Mouse (Mus musculus): ENCODE measurements around the gene Atp6v0c.

- TF ChIP-seq CTCF (IDR thresholded peaks at IDR 0.05; ENCODE audit: low read depth) = no peak
- no peak for TF ChIP-seq EP300 (optimal IDR thresholded peaks at IDR 0.05)
Observed at GRCm38 (mm10) chr17:24139256-24139655, 30.2 kb downstream of the Atp6v0c start.
